Mouse (Mus musculus) cerebellum, postnatal 14 days (tissue): ENCODE data around the gene Ctso.

Experiments used
- DNase-seq, 2 experiments: peaks; one replicate each; pipeline ENCODE4 v3.0.0; 2021; ENCODE audit warnings: mixed read lengths in 2 of 2

The Ctso gene

GRCm38 (mm10) chr3:81957484-81957883 lies 25.1 kb downstream of the Ctso start:
- DNase-seq: no peak

GRCm38 (mm10) chr3:81961336-81961735 lies 28.9 kb downstream of the Ctso start:
- DNase-seq: no peak

- peak in 1 of 2 experiments; percentile 32 for DNase-seq
Measured at GRCm38 (mm10) chr3:81963768-81964167, 31.4 kb downstream of the Ctso start.

- peak; percentile 17 to 60 for DNase-seq
Measured at GRCm38 (mm10) chr3:81964596-81964995, 32.2 kb downstream of the Ctso start.

GRCm38 (mm10) chr3:81975607-81976006 lies 43.2 kb downstream of the Ctso start:
- no peak for DNase-seq

GRCm38 (mm10) chr3:81976102-81976501 lies 43.7 kb downstream of the Ctso start, which contains the start of gene Tdo2:
TSS of gene Tdo2 (minus strand) at chr3:81976202.
- no peak for DNase-seq

GRCm38 (mm10) chr3:81981576-81981975 lies 49.2 kb downstream of the Ctso start:
- no peak for DNase-seq

GRCm38 (mm10) chr3:81981990-81982389 lies 49.6 kb downstream of the Ctso start, which contains the start of gene Asic5:
TSS of gene Asic5 (plus strand) at chr3:81982290.
- DNase-seq: no peak

GRCm38 (mm10) chr3:81983120-81983895 lies 50.9 kb downstream of the Ctso start:
- no peak for DNase-seq

- DNase-seq: no peak
Measured at GRCm38 (mm10) chr3:81985100-81985499, 52.7 kb downstream of the Ctso start.

GRCm38 (mm10) chr3:81986103-81986502 lies 53.7 kb downstream of the Ctso start:
- no peak for DNase-seq

GRCm38 (mm10) chr3:81987628-81988027 lies 55.2 kb downstream of the Ctso start:
- DNase-seq: no peak

- no peak for DNase-seq
Measured at GRCm38 (mm10) chr3:81989692-81990141, 57.3 kb downstream of the Ctso start.

GRCm38 (mm10) chr3:81990531-81990930 lies 58.1 kb downstream of the Ctso start:
- DNase-seq: no peak

GRCm38 (mm10) chr3:81995371-81995770 lies 63.0 kb downstream of the Ctso start:
- DNase-seq: no peak

GRCm38 (mm10) chr3:81995988-81996387 lies 63.6 kb downstream of the Ctso start:
- DNase-seq: peak; percentile 50 to 64
